Mouse (Mus musculus) urinary bladder, postnatal 0 days (tissue): ENCODE results near the gene Tmem237. TPM values are rescaled to one million over a fixed set of nuclear protein-coding genes. Genes with fewer than 3 reads are reported as not detected.

Source experiments
- polyA plus RNA-seq: library from polyadenylated mRNA; unstranded; fragments of >200 nt; fragmentation: Nextera tagmentation; extraction: Ambion mirVana; gene quantifications from 2 replicates; pipeline ENCODE4 v1.2.1, GENCODE M21; 2015

Tmem237 gene
- polyA plus RNA-seq, result 22.4 and 22.5 TPM in 2 replicates

DNA sequence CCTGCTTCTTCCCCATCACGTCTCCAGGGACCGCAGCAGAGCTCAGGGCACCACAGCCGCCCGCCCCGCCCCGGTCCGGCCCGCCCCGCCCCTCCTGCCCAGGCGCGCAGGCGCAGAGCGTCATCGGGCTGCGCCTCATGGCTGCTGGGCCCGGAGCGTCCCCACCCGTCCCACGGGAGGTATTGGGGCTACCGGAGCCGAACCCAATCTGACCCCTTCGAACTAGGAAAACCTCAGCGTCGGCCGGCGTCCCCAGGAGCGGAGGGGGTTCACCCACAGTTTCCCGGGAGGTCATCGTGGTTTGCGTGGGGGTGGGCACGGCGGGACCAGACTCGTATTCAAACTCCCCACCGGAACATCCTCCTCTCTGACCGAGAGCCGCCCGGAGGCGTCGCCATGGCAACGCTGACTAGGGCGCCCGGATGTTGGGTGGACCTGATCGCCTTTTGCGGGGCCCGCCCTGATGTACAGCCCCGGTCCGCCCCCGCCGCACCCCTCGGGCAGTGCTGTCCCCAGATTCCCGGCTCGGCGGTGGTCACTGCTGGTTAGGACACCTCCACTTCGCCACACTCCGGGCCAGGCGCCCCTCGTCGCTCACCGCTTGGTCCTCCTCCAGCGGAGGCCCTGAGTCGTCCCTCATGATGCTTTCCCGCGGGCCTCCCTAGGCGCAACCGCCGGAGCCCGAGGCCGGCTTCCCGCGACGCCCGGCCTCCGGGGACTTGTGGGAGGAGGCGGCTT, at the start of gene Tmem237:
Gene Tmem237, minus strand, starts transcription at position 689 of the 738 bp plus-strand sequence.

DNA sequence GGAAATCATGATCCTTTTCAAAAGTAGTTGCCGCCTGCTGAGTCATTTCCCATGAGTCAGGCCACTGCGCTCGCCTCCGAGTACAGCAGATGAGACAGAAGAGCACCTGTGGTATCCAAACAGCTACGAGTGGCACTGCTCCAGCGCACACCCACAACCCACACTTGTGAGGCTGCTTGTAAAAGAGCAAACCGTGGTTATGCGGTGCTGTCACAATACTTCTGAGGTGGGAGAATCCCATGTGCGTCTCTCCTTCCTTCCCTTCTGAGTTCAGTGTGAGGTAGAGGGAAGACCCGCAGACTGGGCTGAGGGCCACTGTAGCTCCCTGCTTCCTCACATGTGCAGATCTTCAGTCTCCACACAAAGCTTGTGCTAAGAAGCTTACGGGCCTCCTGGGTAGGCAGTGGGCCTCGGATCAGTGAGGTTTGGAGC, 42.8 kb upstream of the Tmem237 start, which contains the start of gene Mpp4:
Gene Mpp4, minus strand, starts transcription at position 360 of the 432 bp plus-strand sequence.

GRCm38 (mm10) chr1:59094705-59095104, 25.5 kb downstream of the Tmem237 start, which contains the start of gene C2cd6:
Gene C2cd6, minus strand, starts transcription at chr1:59094900.

Other genes with a start within 250 kb of the Tmem237 start
- 9.0 and 10.5 TPM in 2 replicates for gene Trak2, start 147.0 kb downstream of the Tmem237 start, polyA plus RNA-seq
- gene Stradb, start 146.9 kb downstream of the Tmem237 start, polyA plus RNA-seq, result 12.0 and 13.6 TPM in 2 replicates
- 0.10 TPM in 1 of 2 replicates, not detected in the other for gene C2cd6, start 25.5 kb downstream of the Tmem237 start, polyA plus RNA-seq
- gene Mpp4, start 43.0 kb upstream of the Tmem237 start, polyA plus RNA-seq, result 0.12 and 0.33 TPM in 2 replicates
- gene Als2, start 116.8 kb upstream of the Tmem237 start, polyA plus RNA-seq, result 4.0 and 4.1 TPM in 2 replicates
- 2.4 and 3.8 TPM in 2 replicates for gene Cdk15, start 136.5 kb upstream of the Tmem237 start, polyA plus RNA-seq